Comparison of ENCODE assay signal across 8 mouse cellular contexts in genomic region chr6:88785331-88785730, GRCm38 (mm10). TPM values are rescaled to one million over a fixed set of nuclear protein-coding genes. Genes with fewer than 3 reads are reported as not detected.
DNase-seq lines count a peak whose midpoint lies in the region; ATAC-seq lines count a peak whose summit lies in the region.

No protein-coding gene starts in this region.

- no peaks in the 10 kb centered on the region for H3K36me3 ChIP-seq in kidney, embryonic 15.5 days
- H3K36me3 ChIP-seq in embryonic facial prominence, embryonic 15.5 days, result no peaks in the 10 kb centered on the region

- no peak for ATAC-seq in kidney, embryonic 15.5 days (replicated peaks; ENCODE audit: low FRiP score)
- ATAC-seq in embryonic facial prominence, embryonic 15.5 days (ENCODE audit: insufficient number of reproducible peaks, low FRiP score, low TSS enrichment, low read depth), result no peak
- peak; percentile 12 to 15; a peak in 1 of 4 replicates for ATAC-seq in hematopoietic stem cell, adult 5-6 weeks (replicated peaks in 1 of 2; ENCODE audit: insufficient read depth in 1 of 2, low FRiP score in 2 of 2, low TSS enrichment in 1 of 2, low read depth in 1 of 2, poor library complexity in 2 of 2, severe bottlenecking in 2 of 2)
- no peak for ATAC-seq in monocyte, adult 5-6 weeks (replicated peaks; ENCODE audit: insufficient number of reproducible peaks, low FRiP score, low TSS enrichment, poor library complexity, severe bottlenecking)

- H3K9ac ChIP-seq in kidney, embryonic 15.5 days, result no peak overlapping the region
- H3K9ac ChIP-seq in embryonic facial prominence, embryonic 15.5 days, result no peak overlapping the region

- no peaks in the 10 kb centered on the region for H3K9me3 ChIP-seq in kidney, embryonic 15.5 days (replicated peaks)
- H3K9me3 ChIP-seq in embryonic facial prominence, embryonic 15.5 days (replicated peaks), result no peaks in the 10 kb centered on the region

- H3K27me3 ChIP-seq in kidney, embryonic 15.5 days, result no peaks in the 10 kb centered on the region
- no peaks in the 10 kb centered on the region for H3K27me3 ChIP-seq in embryonic facial prominence, embryonic 15.5 days

- H3K27ac ChIP-seq in kidney, embryonic 15.5 days, result peak overlapping the region; percentile 81
- peak overlapping the region; percentile 66 for H3K27ac ChIP-seq in embryonic facial prominence, embryonic 15.5 days (replicated peaks)

- no peak for DNase-seq in kidney, adult 18-20 months
- peak; percentile 70 for DNase-seq in lung, postnatal 36 days
- DNase-seq in yolk sac, embryonic 10.5 days (ENCODE audit: low spot score), result no peak
- no peak for DNase-seq in right cerebral cortex, postnatal 4 days

- peaks cover 62% of the 10 kb centered on the region for H3K4me1 ChIP-seq in kidney, embryonic 15.5 days
- peaks cover 51% of the 10 kb centered on the region for H3K4me1 ChIP-seq in embryonic facial prominence, embryonic 15.5 days

- H3K4me2 ChIP-seq in kidney, embryonic 15.5 days, result no peak overlapping the region
- H3K4me2 ChIP-seq in embryonic facial prominence, embryonic 15.5 days (replicated peaks), result no peak overlapping the region

- 56% methylated on average over 5 of the region's 5 CpGs for WGBS in kidney, embryonic 15.5 days
- 35% methylated on average over 5 of the region's 5 CpGs for WGBS in embryonic facial prominence, embryonic 15.5 days

- no peak overlapping the region for H3K4me3 ChIP-seq in kidney, embryonic 15.5 days (replicated peaks)
- H3K4me3 ChIP-seq in embryonic facial prominence, embryonic 15.5 days (replicated peaks), result no peak overlapping the region

RNA-seq across cellular contexts. Expression of gene Abtb1, which starts 56.5 kb away (rescaled TPM):
- 32.4 and 35.4 TPM in 2 replicates for polyA plus RNA-seq in kidney, embryonic 15.5 days (2015; fragmentation: Nextera tagmentation; extraction: Ambion mirVana)
- polyA plus RNA-seq in embryonic facial prominence, embryonic 15.5 days (2015; fragmentation: Nextera tagmentation; extraction: Ambion mirVana), result 33.2 and 34.5 TPM in 2 replicates
- 51.2 and 82.1 TPM in 2 replicates for total RNA-seq in hematopoietic stem cell, adult 5-6 weeks (2017)
- 32.9 to 52.6 TPM (median 51.6 TPM) in 3 replicates for total RNA-seq in monocyte, adult 5-6 weeks (2017)

Comparison
In these comparisons a context has a peak if more than half of its experiments do, and no peak if none do; other contexts are left out.
1. ATAC-seq: peak in hematopoietic stem cell, adult 5-6 weeks (2 of 2); none in kidney, embryonic 15.5 days (single experiment), embryonic facial prominence, embryonic 15.5 days (single experiment) and monocyte, adult 5-6 weeks (single experiment).